Mouse (Mus musculus) kidney, embryonic 16.5 days (tissue): ENCODE results near the gene Mcm10. TPM values are rescaled to one million over a fixed set of nuclear protein-coding genes. Genes with fewer than 3 reads are reported as not detected.
"Not testable (repeated sequence)": the region's sequence is repeated elsewhere in the genome, so short reads cannot be mapped to it uniquely, and the experiment has no call there.

Source experiments
- ATAC-seq: fragments of 200-750 bp; cut with Nextera tagmentation; 2 replicates; pipeline ENCODE4 v1.8.0; 2017; ENCODE audit warnings: moderate TSS enrichment; ENCODE audit not compliant: low FRiP score, low TSS enrichment
- H3K27ac ChIP-seq: fragments of 300-500 bp; sonication (generic); 2 replicates; pipeline ENCODE4 v1.5.1; 2014; ENCODE audit warnings: low read length
- H3K27me3 ChIP-seq: fragments of 300-500 bp; sonication (generic); 2 replicates; pipeline ENCODE4 v1.6.1; 2014; ENCODE audit warnings: low read length, control low read depth, mixed read lengths; ENCODE audit not compliant: insufficient read depth
- H3K36me3 ChIP-seq: fragments of 300-500 bp; sonication (generic); 2 replicates; pipeline ENCODE4 v1.6.1; 2014; ENCODE audit warnings: low read length, control low read depth, mixed read lengths; ENCODE audit not compliant: insufficient read depth
- H3K4me1 ChIP-seq: fragments of 300-500 bp; sonication (generic); 2 replicates; pipeline ENCODE4 v1.6.1; 2014; ENCODE audit warnings: low read length, control low read depth, mixed read lengths; ENCODE audit not compliant: insufficient read depth
- H3K4me2 ChIP-seq: fragments of 300-500 bp; sonication (generic); replicated peaks from 2 replicates; pipeline ENCODE4 v1.6.1; 2014; ENCODE audit warnings: low read depth, low read length
- H3K4me3 ChIP-seq: fragments of 300-500 bp; sonication (generic); 2 replicates; pipeline ENCODE4 v1.5.1; 2014; ENCODE audit warnings: mild to moderate bottlenecking, low read length
- H3K9ac ChIP-seq: fragments of 300-500 bp; sonication (generic); replicated peaks from 2 replicates; pipeline ENCODE4 v1.6.1; 2014; ENCODE audit warnings: low read length
- H3K9me3 ChIP-seq: fragments of 300-500 bp; sonication (generic); 2 replicates; pipeline ENCODE4 v1.6.1; 2016; ENCODE audit warnings: low read length, control low read depth
- WGBS: fragments of 180-500 bp; shearing (Covaris S2); extraction: QIAGEN DNeasy Blood & Tissue Kit; methylation state at CpG from one replicate; pipeline ENCODE4 v1.1.7; 2014; 5-methylcytosine and 5-hydroxymethylcytosine counted together
- polyA plus RNA-seq: library from polyadenylated mRNA; unstranded; fragments of >200 nt; fragmentation: Nextera tagmentation; extraction: Ambion mirVana; gene quantifications from 2 replicates; pipeline ENCODE4 v1.2.1, GENCODE M21; 2015

Gene Mcm10
- polyA plus RNA-seq, 1 experiment from 2014 or later: 34.0 TPM

DNA sequence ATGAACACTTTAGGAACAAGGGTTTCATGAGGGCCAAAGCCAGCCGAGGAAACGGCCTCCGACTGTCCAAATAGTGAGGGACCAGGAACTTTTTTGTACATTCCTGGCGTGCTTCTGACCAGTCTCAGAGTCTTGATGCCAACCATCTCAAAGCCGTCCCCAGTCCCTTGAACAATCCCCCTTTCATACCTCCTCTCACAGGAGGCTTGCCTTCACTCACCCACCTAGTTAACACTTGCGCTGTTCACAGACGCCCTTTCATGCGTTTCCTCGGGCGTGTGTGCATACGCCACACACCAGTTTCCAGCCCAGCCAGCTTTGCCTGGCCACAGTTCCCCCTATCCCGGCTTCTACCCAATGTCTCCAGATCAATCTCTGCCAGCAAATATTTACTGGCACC, 54.6 kb downstream of the Mcm10 start:
- WGBS: 82% methylated on average over 12 of the region's 12 CpGs
- Histone ChIP-seq H3K4me2 (no peak overlapping the region), H3K27ac (no peak overlapping the region), H3K9ac (no peak overlapping the region), H3K27me3 (no peaks in the 10 kb centered on the region), H3K4me3 (no peak overlapping the region), H3K36me3 (no peaks in the 10 kb centered on the region), H3K9me3 (no peaks in the 10 kb centered on the region), H3K4me1 (no peaks in the 10 kb centered on the region)
- ATAC-seq: no peak

DNA sequence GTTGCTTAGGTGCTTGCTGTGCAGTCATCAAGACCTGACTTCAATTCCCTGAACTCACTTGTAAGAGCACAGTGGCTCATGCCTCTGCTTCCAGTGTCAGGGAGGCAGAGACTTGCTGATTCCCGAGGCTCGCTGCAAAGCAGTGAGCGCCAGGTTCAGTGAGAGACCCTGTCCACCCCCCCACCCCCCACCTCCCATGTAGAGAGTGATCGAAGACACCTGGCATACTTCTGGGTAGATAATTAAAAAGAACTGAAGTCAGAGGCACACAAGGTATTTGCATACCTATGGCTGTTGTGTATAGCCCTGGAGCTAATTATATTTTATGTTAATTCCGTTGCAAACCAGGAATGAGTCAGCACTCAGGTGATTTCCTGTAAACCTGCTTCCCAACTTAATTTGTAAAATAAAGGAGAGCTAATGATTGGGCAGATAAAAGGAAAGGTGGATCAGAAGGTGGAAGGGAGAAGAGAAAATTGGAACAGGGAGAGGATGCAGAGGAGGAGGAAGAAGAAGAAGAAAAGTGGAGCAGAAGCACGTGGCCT, 58.3 kb downstream of the Mcm10 start:
- ATAC-seq: no peak

DNA sequence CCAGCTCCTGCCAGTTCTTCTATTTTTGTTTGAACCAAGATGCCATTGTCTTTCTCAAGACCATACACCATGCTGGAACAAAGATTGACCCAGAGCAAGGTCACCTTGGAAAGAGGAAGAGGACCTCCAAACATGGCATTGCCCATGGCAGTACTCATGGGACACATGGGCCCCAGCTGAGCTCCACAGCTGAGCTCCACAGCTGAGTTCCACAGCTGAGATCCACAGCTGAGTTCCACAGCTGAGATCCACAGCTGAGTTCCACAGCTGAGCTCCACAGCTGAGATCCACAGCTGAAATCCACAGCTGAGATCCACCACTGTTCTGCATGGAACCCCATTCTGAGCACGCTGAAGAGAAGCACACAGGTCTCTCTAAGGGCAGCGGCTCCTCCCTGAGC, 61.6 kb downstream of the Mcm10 start:
- 92% methylated on average over 2 of the region's 2 CpGs for WGBS
- Histone ChIP-seq H3K4me1 (no peaks in the 10 kb centered on the region), H3K9ac (no peak overlapping the region), H3K27me3 (no peaks in the 10 kb centered on the region), H3K27ac (no peak overlapping the region), H3K4me3 (no peak overlapping the region), H3K36me3 (no peaks in the 10 kb centered on the region), H3K9me3 (peaks cover 4% of the 10 kb centered on the region; the same call in 1 of the 2 replicates), H3K4me2 (no peak overlapping the region)
- no peak for ATAC-seq

More for the DNA sequence above, 58.3 kb downstream of the Mcm10 start:
- Histone ChIP-seq H3K36me3 (no peaks in the 10 kb centered on the region), H3K4me2 (no peak overlapping the region), H3K9ac (no peak overlapping the region), H3K27me3 (no peaks in the 10 kb centered on the region), H3K27ac (no peak overlapping the region), H3K4me3 (no peak overlapping the region), H3K9me3 (peaks cover 4% of the 10 kb centered on the region; the same call in 1 of the 2 replicates), H3K4me1 (no peaks in the 10 kb centered on the region)
- WGBS: 78% methylated on average over 6 of the region's 6 CpGs

DNA sequence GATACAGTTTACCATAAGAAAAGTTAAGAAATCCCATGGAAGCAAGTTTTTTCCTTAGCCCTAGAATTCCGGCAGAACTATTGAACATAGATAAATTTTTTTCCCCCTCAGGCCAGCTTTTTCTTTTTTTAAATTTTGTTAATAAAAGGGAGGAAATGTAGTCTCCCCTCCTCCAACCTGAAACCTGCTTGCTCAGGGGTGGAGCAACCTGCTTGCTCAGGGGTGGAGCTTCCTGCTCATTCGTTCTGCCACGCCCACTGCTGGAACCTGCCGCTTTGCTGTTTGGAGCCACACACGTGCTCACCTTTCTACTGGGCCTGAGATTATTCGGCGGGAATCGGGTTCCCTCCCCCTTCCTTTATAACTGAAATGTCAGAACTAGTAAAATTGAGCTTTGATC, 62.9 kb downstream of the Mcm10 start:
- WGBS: 83% methylated on average over 8 of the region's 8 CpGs
- H3K4me3 ChIP-seq: not testable (repeated sequence)

DNA sequence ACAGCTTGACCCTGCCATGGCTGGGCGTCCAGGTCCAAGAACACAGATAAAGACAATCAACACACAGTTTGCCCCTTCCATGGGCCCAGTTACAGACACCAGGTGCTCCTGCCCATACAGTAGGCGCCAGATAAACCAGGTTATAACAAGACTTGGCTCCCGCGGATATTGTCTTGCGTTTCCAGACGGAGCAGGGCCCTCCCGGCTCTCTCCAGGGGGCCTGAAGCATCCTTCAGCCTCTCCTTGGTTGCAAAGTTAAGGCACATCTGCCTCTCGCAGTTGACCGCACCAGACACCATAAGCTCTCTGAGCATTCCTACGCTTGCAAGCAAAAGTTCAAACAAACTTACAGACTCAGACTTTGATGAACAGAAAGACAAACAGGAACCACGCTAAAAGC, 71.7 kb downstream of the Mcm10 start:
- Histone ChIP-seq H3K27me3 (no peaks in the 10 kb centered on the region), H3K27ac (no peak overlapping the region), H3K9ac (no peak overlapping the region)

More for the DNA sequence above, 62.9 kb downstream of the Mcm10 start:
- not testable (repeated sequence) for ATAC-seq, H3K27me3 ChIP-seq, H3K4me2 ChIP-seq, H3K9ac ChIP-seq, H3K9me3 ChIP-seq, H3K36me3 ChIP-seq, H3K27ac ChIP-seq, H3K4me1 ChIP-seq

More for the DNA sequence above, 71.7 kb downstream of the Mcm10 start:
- 88% methylated on average over 11 of the region's 11 CpGs for WGBS
- Histone ChIP-seq H3K4me1 (no peaks in the 10 kb centered on the region), H3K36me3 (peaks cover 18% of the 10 kb centered on the region; the same call in 1 of the 2 replicates), H3K9me3 (peaks cover 23% of the 10 kb centered on the region), H3K4me2 (no peak overlapping the region), H3K4me3 (no peak overlapping the region)
- ATAC-seq: no peak

Other genes starting within 250 kb of the Mcm10 start
- gene Sephs1, start 131.2 kb downstream of the Mcm10 start, polyA plus RNA-seq: 81.0 and 82.4 TPM in 2 replicates
- 69.7 and 71.7 TPM in 2 replicates for gene Phyh, start 93.8 kb downstream of the Mcm10 start, polyA plus RNA-seq
- gene Ucma, start 36.7 kb downstream of the Mcm10 start, polyA plus RNA-seq: not detected in 2 replicates
- 15.7 and 16.3 TPM in 2 replicates for gene Optn, start 51.3 kb upstream of the Mcm10 start, polyA plus RNA-seq
- gene Ccdc3, start 125.0 kb upstream of the Mcm10 start, polyA plus RNA-seq: 12.1 and 13.1 TPM in 2 replicates